Mouse (Mus musculus) ES-Bruce4 (cell line): ENCODE measurements at regions not wholly inside any gene's neighbourhood (a gene's known extent, or its start where the extent isn't known, plus 50 kb on each side); places are given as distances from the start of the nearest gene placed in this dataset.

Experiments
- CTCF ChIP-seq: IDR thresholded peaks from one replicate; pipeline ENCODE4 v1.8.1; 2011; ENCODE audit warnings: low read depth, low read length
- EP300 ChIP-seq: IDR thresholded peaks from 2 replicates; pipeline ENCODE4 v1.6.1; 2011; ENCODE audit warnings: low read depth, low read length; ENCODE audit not compliant: insufficient read depth
- POLR2A ChIP-seq: IDR thresholded peaks from one replicate; pipeline ENCODE4 v1.8.1; 2011; ENCODE audit warnings: low read length; ENCODE audit not compliant: insufficient read depth

GRCm38 (mm10) chr2:101490207-101490606 lies 134.3 kb upstream of the Rag2 start:
- TF ChIP-seq CTCF (no peak), POLR2A (no peak), EP300 (no peak)
